Mouse (Mus musculus): ENCODE results near the gene Id3. TPM values are rescaled to one million over a fixed set of nuclear protein-coding genes. Genes with fewer than 3 reads are reported as not detected.

Gene Id3
- polyA plus RNA-seq, 1 experiment from 2014 or later: 208 TPM

GRCm38 (mm10) chr4:136186739-136187472 lies 43.6 kb downstream of the Id3 start:
- no peak overlapping the region for H3K27ac ChIP-seq (replicated peaks)
- no peak overlapping the region for H3K9ac ChIP-seq
- no peaks in the 10 kb centered on the region for H3K36me3 ChIP-seq
- 83% methylated on average over 23 of the region's 23 CpGs for WGBS
- no peaks in the 10 kb centered on the region for H3K27me3 ChIP-seq
- no peak for ATAC-seq (ENCODE audit: low FRiP score, low read depth)
- no peaks in the 10 kb centered on the region for H3K9me3 ChIP-seq
- H3K4me2 ChIP-seq: no peak overlapping the region
- H3K4me1 ChIP-seq (replicated peaks): no peaks in the 10 kb centered on the region
- no peak overlapping the region for H3K4me3 ChIP-seq

- no peaks in the 10 kb centered on the region for H3K27me3 ChIP-seq
- H3K4me1 ChIP-seq (replicated peaks): no peaks in the 10 kb centered on the region
- no peak overlapping the region for H3K4me3 ChIP-seq
- ATAC-seq (ENCODE audit: low FRiP score, low read depth): no peak
- no peak overlapping the region for H3K4me2 ChIP-seq
- no peaks in the 10 kb centered on the region for H3K9me3 ChIP-seq
- no peaks in the 10 kb centered on the region for H3K36me3 ChIP-seq
- H3K9ac ChIP-seq: no peak overlapping the region
- no peak overlapping the region for H3K27ac ChIP-seq (replicated peaks)
- WGBS: 82% methylated on average over 6 of the region's 6 CpGs
Observed at GRCm38 (mm10) chr4:136188973-136189737, 45.9 kb downstream of the Id3 start.

- no peak overlapping the region for H3K27ac ChIP-seq (replicated peaks)
- no peaks in the 10 kb centered on the region for H3K4me1 ChIP-seq (replicated peaks)
- no peaks in the 10 kb centered on the region for H3K9me3 ChIP-seq
- no peak overlapping the region for H3K4me2 ChIP-seq
- H3K4me3 ChIP-seq: no peak overlapping the region
- WGBS: 82% methylated on average over 8 of the region's 8 CpGs
- ATAC-seq (ENCODE audit: low FRiP score, low read depth): no peak
- no peaks in the 10 kb centered on the region for H3K27me3 ChIP-seq
- H3K36me3 ChIP-seq: no peaks in the 10 kb centered on the region
- H3K9ac ChIP-seq: no peak overlapping the region
Observed at GRCm38 (mm10) chr4:136189912-136190311, 46.6 kb downstream of the Id3 start.

GRCm38 (mm10) chr4:136193571-136193970 lies 50.3 kb downstream of the Id3 start:
- Histone ChIP-seq H3K4me3 (no peak overlapping the region), H3K27me3 (no peaks in the 10 kb centered on the region), H3K27ac (replicated peaks) (no peak overlapping the region), H3K9ac (no peak overlapping the region), H3K9me3 (no peaks in the 10 kb centered on the region), H3K4me1 (replicated peaks) (no peaks in the 10 kb centered on the region), H3K4me2 (no peak overlapping the region), H3K36me3 (no peaks in the 10 kb centered on the region)
- 98% methylated on average over 3 of the region's 3 CpGs for WGBS
- no peak for ATAC-seq (ENCODE audit: low FRiP score, low read depth)

GRCm38 (mm10) chr4:136195029-136195428 lies 51.7 kb downstream of the Id3 start:
- no peak overlapping the region for H3K9ac ChIP-seq
- H3K27me3 ChIP-seq: no peaks in the 10 kb centered on the region
- WGBS: 74% methylated on average over 7 of the region's 7 CpGs
- H3K27ac ChIP-seq (replicated peaks): no peak overlapping the region
- H3K4me1 ChIP-seq (replicated peaks): no peaks in the 10 kb centered on the region
- no peak overlapping the region for H3K4me2 ChIP-seq
- no peaks in the 10 kb centered on the region for H3K9me3 ChIP-seq
- H3K4me3 ChIP-seq: no peak overlapping the region
- H3K36me3 ChIP-seq: no peaks in the 10 kb centered on the region
- ATAC-seq (ENCODE audit: low FRiP score, low read depth): no peak

Other genes with a start within 250 kb of the Id3 start
- 0.05 and 0.26 TPM in 2 replicates for gene Cnr2, start 248.1 kb upstream of the Id3 start, polyA plus RNA-seq (2015; fragmentation: Nextera tagmentation; extraction: Ambion mirVana)
- gene Fuca1, start 222.8 kb upstream of the Id3 start, polyA plus RNA-seq (2015; fragmentation: Nextera tagmentation; extraction: Ambion mirVana): 63.5 and 72.8 TPM in 2 replicates
- gene Hmgcl, start 197.0 kb upstream of the Id3 start, polyA plus RNA-seq (2015; fragmentation: Nextera tagmentation; extraction: Ambion mirVana): 58.9 and 61.5 TPM in 2 replicates
- 43.8 and 48.1 TPM in 2 replicates for gene Gale, start 179.8 kb upstream of the Id3 start, polyA plus RNA-seq (2015; fragmentation: Nextera tagmentation; extraction: Ambion mirVana)
- gene Lypla2, start 170.9 kb upstream of the Id3 start, polyA plus RNA-seq (2015; fragmentation: Nextera tagmentation; extraction: Ambion mirVana): 200 and 214 TPM in 2 replicates
- gene Pithd1, start 156.2 kb upstream of the Id3 start, polyA plus RNA-seq (2015; fragmentation: Nextera tagmentation; extraction: Ambion mirVana): 63.6 and 66.4 TPM in 2 replicates
- 26.9 and 27.2 TPM in 2 replicates for gene Eloa, start 121.7 kb upstream of the Id3 start, polyA plus RNA-seq (2015; fragmentation: Nextera tagmentation; extraction: Ambion mirVana)
- 257 and 270 TPM in 2 replicates for gene Rpl11, start 90.1 kb upstream of the Id3 start, polyA plus RNA-seq (2015; fragmentation: Nextera tagmentation; extraction: Ambion mirVana)
- gene E2f2, start 28.9 kb downstream of the Id3 start, polyA plus RNA-seq (2015; fragmentation: Nextera tagmentation; extraction: Ambion mirVana): 2.8 and 3.6 TPM in 2 replicates
- 5.8 and 6.5 TPM in 2 replicates for gene Asap3, start 62.9 kb downstream of the Id3 start, polyA plus RNA-seq (2015; fragmentation: Nextera tagmentation; extraction: Ambion mirVana)
- 2.4 TPM in 2 replicates for gene Tcea3, start 104.2 kb downstream of the Id3 start, polyA plus RNA-seq (2015; fragmentation: Nextera tagmentation; extraction: Ambion mirVana)
- 38.8 and 41.3 TPM in 2 replicates for gene Zfp46, start 141.2 kb downstream of the Id3 start, polyA plus RNA-seq (2015; fragmentation: Nextera tagmentation; extraction: Ambion mirVana)
- 177 and 190 TPM in 2 replicates for gene Hnrnpr, start 167.4 kb downstream of the Id3 start, polyA plus RNA-seq (2015; fragmentation: Nextera tagmentation; extraction: Ambion mirVana)